Comparison of ENCODE assay signal across 21 mouse cellular contexts in genomic region chr16:97110028-97110427, GRCm38 (mm10).
A peak's percentile ranks its signal among the peaks of the same experiment; 100 is the strongest.
DNase-seq lines count a peak whose midpoint lies in the region; ATAC-seq lines count a peak whose summit lies in the region.
"Had no signal": no experiment of that assay in that cellular context is flagged by ENCODE, and none has a peak within 500 bp of the region (broad histone marks: within the 10 kb centered on the region; RNA-seq: fewer than 3 reads in every experiment).

No protein-coding gene starts in this region.

- no peaks in the 10 kb centered on the region for H3K9me3 ChIP-seq in heart, embryonic 12.5 days (replicated peaks)
- H3K9me3 ChIP-seq in kidney, embryonic 15.5 days (replicated peaks): no peaks in the 10 kb centered on the region
- H3K9me3 ChIP-seq: hindbrain, embryonic 13.5 days; limb, embryonic 15.5 days; liver, embryonic 15.5 days had no signal

- H3K4me1 ChIP-seq in heart, embryonic 12.5 days (replicated peaks): no peaks in the 10 kb centered on the region
- H3K4me1 ChIP-seq in kidney, embryonic 15.5 days: no peaks in the 10 kb centered on the region
- H3K4me1 ChIP-seq: hindbrain, embryonic 13.5 days; limb, embryonic 15.5 days; liver, embryonic 15.5 days had no signal

- no peak for ATAC-seq in heart, embryonic 12.5 days (ENCODE audit: insufficient number of reproducible peaks, low FRiP score)
- peak; percentile 87 for ATAC-seq in granulocyte monocyte progenitor cell, adult 5-6 weeks (replicated peaks; ENCODE audit: poor library complexity, severe bottlenecking)
- ATAC-seq in kidney, embryonic 15.5 days (replicated peaks; ENCODE audit: low FRiP score): no peak
- ATAC-seq: forebrain, postnatal 0 days; inflammation-experienced regulatory T-cells, adult 6 months; lung, postnatal 0 days; midbrain, embryonic 16.5 days had no signal

- H3K9ac ChIP-seq in heart, embryonic 12.5 days: no peak overlapping the region
- no peak overlapping the region for H3K9ac ChIP-seq in kidney, embryonic 15.5 days
- H3K9ac ChIP-seq: forebrain, postnatal 0 days; hindbrain, embryonic 13.5 days; limb, embryonic 15.5 days; liver, embryonic 15.5 days had no signal

- no peaks in the 10 kb centered on the region for H3K27me3 ChIP-seq in heart, embryonic 12.5 days (replicated peaks)
- H3K27me3 ChIP-seq in kidney, embryonic 15.5 days: no peaks in the 10 kb centered on the region
- H3K27me3 ChIP-seq: hindbrain, embryonic 13.5 days; limb, embryonic 15.5 days; liver, embryonic 15.5 days had no signal

- no peaks in the 10 kb centered on the region for H3K36me3 ChIP-seq in heart, embryonic 12.5 days
- H3K36me3 ChIP-seq in kidney, embryonic 15.5 days: no peaks in the 10 kb centered on the region
- H3K36me3 ChIP-seq: hindbrain, embryonic 13.5 days; limb, embryonic 15.5 days; liver, embryonic 15.5 days had no signal

- WGBS in heart, embryonic 12.5 days: 72% methylated on average over 4 of the region's 4 CpGs
- 82% methylated on average over 4 of the region's 4 CpGs for WGBS in kidney, embryonic 15.5 days

- no peak overlapping the region for H3K27ac ChIP-seq in heart, embryonic 12.5 days (ENCODE audit: poor library complexity, severe bottlenecking)
- H3K27ac ChIP-seq in kidney, embryonic 15.5 days: no peak overlapping the region
- H3K27ac ChIP-seq: hindbrain, embryonic 13.5 days; limb, embryonic 15.5 days; liver, embryonic 15.5 days had no signal

- peak; percentile 79 for DNase-seq in heart, adult 11 months
- DNase-seq in right cerebral cortex, adult 18-20 months: peak; percentile 55
- no peak for DNase-seq in right cerebral cortex, postnatal 14 days
- no peak for DNase-seq in gastrocnemius, postnatal 4 days (ENCODE audit: low spot score in 2 of 2)
- DNase-seq: cerebellum, adult 9-11 months; embryo, embryonic 11 days; forebrain, postnatal 0 days; gastrocnemius, postnatal 36 days; heart, postnatal 14 days; kidney, adult 2 months; kidney, postnatal 25 days had no signal

- H3K4me3 ChIP-seq in heart, embryonic 12.5 days: no peak overlapping the region
- H3K4me3 ChIP-seq in kidney, embryonic 15.5 days (replicated peaks): no peak overlapping the region
- H3K4me3 ChIP-seq: hindbrain, embryonic 13.5 days; limb, embryonic 15.5 days; liver, embryonic 15.5 days had no signal

- H3K4me2 ChIP-seq in heart, embryonic 12.5 days: no peak overlapping the region
- H3K4me2 ChIP-seq in kidney, embryonic 15.5 days: no peak overlapping the region
- H3K4me2 ChIP-seq: heart, embryonic 11.5 days; hindbrain, embryonic 13.5 days; limb, embryonic 15.5 days; liver, embryonic 15.5 days had no signal

Comparison
In these comparisons a context has a peak if more than half of its experiments do, and no peak if none do; other contexts are left out.
1. DNase-seq: peak in heart, adult 11 months (single experiment) and right cerebral cortex, adult 18-20 months (single experiment); none in right cerebral cortex, postnatal 14 days (single experiment) and gastrocnemius, postnatal 4 days (0 of 2).